Mouse (Mus musculus): ENCODE results near the gene Dnaja2. TPM values are rescaled to one million over a fixed set of nuclear protein-coding genes. Genes with fewer than 3 reads are reported as not detected.
A peak's percentile ranks its signal among the peaks of the same experiment; 100 is the strongest.

Gene Dnaja2
- 146 and 156 TPM in 2 replicates for polyA plus RNA-seq (2015; fragmentation: Nextera tagmentation; extraction: Ambion mirVana)

DNA sequence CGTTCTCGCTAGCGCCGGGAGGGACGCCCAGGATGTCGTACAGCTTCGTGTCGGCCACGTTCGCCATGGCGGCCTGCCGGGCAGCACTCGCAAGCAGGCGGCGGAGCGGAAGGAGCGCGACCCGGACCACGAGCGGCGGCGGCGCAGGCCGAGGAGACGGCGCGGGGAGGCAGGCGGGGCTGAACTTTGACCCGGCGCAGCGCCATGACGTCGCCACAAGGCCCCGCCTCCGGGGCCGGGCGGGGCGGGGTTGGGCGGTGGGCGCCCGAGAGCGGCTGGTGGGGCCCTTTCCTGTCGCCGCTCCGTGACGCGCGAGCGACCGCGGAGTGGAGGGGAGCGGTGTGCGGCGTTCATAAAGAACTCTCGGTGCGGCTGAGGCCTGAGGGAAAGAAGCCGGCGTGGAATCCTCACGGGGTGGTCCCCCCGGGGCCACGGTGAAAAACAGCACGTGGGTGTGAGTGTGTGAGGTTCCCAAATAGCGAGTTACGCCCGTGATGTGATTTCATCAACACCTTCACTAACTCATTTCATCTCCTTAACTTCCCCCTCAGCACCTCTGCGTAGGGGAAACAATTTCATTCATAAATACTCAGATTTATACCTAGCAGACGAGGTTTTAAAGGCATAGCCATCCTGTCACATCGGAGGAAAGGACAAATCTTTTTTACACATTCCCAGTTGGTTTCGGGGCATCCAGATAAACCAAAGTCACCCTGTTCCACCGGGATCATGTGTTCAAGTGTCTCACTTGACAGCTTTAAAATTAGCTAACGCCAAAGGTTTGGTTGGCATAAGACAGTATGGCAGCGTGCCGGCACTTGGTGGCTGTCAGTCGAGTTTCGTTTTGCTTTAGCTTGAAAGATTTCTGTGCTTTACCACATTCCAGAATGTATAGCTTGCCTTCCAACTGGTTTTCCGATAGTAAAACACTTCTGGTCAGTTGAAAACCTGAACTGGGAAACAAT, at the start of gene Dnaja2:
TSS of gene Dnaja2 (minus strand) at position 164 of the 965 bp plus-strand sequence.
- peak within 1 kb of the TSS; percentile 84 for H3K4me2 ChIP-seq
- no peaks in the 10 kb centered on the region for H3K27me3 ChIP-seq (replicated peaks)
- peak within 1 kb of the TSS; percentile 76 for H3K9ac ChIP-seq
- H3K9me3 ChIP-seq, result no peaks in the 10 kb centered on the region
- H3K4me1 ChIP-seq, result 0 out of 2 replicates have a peak, but pooled peaks cover 2% of the 10 kb centered on the region
- H3K4me3 ChIP-seq (replicated peaks), result peak within 1 kb of the TSS; percentile 91
- peak within 1 kb of the TSS; percentile 95 for H3K27ac ChIP-seq
- H3K36me3 ChIP-seq, result peaks cover 11% of the 10 kb centered on the region; the same call in 1 of the 2 replicates
- under 1% methylated on average over 74 of the region's 77 CpGs for WGBS
- peak; percentile 93 for ATAC-seq (ENCODE audit: insufficient read depth, low FRiP score, low read depth)

DNA sequence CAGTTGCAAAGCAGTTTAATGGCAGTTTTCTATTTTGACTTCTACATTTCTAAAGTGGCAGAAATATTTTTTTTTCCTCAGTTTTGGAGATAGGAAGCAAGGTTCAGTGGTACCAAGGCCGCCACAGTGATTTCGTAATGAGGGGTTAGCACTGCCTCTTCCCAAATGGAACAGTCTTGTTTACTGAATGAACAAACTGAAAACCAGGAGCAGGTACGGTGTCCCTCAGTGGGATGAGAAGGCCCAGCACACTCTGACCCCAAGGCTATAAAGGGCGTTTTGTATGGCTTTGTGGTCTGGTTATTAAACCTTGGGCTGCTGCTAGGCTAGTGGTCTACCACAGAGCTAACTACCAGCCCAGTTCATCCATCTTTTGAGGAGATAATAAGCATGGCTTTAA, 49.1 kb upstream of the Dnaja2 start:
- no peak overlapping the region for H3K27ac ChIP-seq
- H3K36me3 ChIP-seq, result no peaks in the 10 kb centered on the region
- no peak overlapping the region for H3K9ac ChIP-seq
- H3K27me3 ChIP-seq (replicated peaks), result no peaks in the 10 kb centered on the region
- ATAC-seq (ENCODE audit: insufficient read depth, low FRiP score, low read depth), result no peak
- H3K4me2 ChIP-seq, result no peak overlapping the region
- no peaks in the 10 kb centered on the region for H3K4me1 ChIP-seq
- no peak overlapping the region for H3K4me3 ChIP-seq (replicated peaks)
- 80% methylated on average over 4 of the region's 4 CpGs for WGBS
- H3K9me3 ChIP-seq, result no peaks in the 10 kb centered on the region

DNA sequence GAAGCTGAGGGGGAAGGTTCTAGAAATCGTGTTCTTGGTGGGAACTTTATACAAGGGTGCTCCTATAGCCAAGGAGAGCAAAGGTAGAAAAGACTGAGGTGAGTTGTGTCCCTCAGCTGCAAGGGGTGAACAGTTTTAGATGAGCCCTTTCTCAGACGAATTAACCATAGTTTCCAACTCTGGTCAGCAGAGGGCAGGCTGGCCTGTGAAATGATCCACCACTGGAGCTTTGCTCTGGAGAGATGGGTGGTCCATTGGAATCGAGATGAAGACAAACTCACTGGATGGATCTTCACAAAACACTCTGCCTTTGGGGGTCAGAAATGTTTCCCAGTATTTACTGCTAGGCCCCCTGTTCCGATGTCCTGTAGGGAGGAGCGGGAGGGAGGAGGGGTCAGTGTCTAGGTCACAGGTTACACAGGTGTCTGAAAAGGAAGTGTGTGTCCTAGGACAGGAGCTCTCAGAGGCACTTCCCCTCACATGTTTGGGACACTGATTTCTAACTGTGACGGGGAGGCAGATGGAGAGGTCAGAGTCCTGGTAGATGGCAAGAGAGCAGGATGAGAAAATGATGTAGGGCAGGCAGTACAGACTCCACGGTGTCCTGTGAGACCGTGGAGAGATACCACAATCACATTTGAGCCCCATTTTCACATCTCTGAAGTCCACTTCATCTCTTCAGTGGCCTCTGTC, 48.2 kb upstream of the Dnaja2 start:
- no peaks in the 10 kb centered on the region for H3K27me3 ChIP-seq (replicated peaks)
- H3K4me3 ChIP-seq (replicated peaks), result no peak overlapping the region
- H3K27ac ChIP-seq, result no peak overlapping the region
- no peaks in the 10 kb centered on the region for H3K4me1 ChIP-seq
- H3K9ac ChIP-seq, result no peak overlapping the region
- no peaks in the 10 kb centered on the region for H3K9me3 ChIP-seq
- no peaks in the 10 kb centered on the region for H3K36me3 ChIP-seq
- 36% methylated on average over 8 of the region's 8 CpGs for WGBS
- no peak for ATAC-seq (ENCODE audit: insufficient read depth, low FRiP score, low read depth)
- H3K4me2 ChIP-seq, result no peak overlapping the region

GRCm38 (mm10) chr8:85602737-85603136, 47.6 kb upstream of the Dnaja2 start:
- Histone ChIP-seq H3K9ac (no peak overlapping the region), H3K27ac (no peak overlapping the region), H3K4me1 (no peaks in the 10 kb centered on the region), H3K27me3 (replicated peaks) (no peaks in the 10 kb centered on the region), H3K4me2 (no peak overlapping the region), H3K9me3 (no peaks in the 10 kb centered on the region), H3K36me3 (no peaks in the 10 kb centered on the region), H3K4me3 (replicated peaks) (no peak overlapping the region)
- ATAC-seq (ENCODE audit: insufficient read depth, low FRiP score, low read depth), result no peak
- 82% methylated on average over 4 of the region's 4 CpGs for WGBS

DNA sequence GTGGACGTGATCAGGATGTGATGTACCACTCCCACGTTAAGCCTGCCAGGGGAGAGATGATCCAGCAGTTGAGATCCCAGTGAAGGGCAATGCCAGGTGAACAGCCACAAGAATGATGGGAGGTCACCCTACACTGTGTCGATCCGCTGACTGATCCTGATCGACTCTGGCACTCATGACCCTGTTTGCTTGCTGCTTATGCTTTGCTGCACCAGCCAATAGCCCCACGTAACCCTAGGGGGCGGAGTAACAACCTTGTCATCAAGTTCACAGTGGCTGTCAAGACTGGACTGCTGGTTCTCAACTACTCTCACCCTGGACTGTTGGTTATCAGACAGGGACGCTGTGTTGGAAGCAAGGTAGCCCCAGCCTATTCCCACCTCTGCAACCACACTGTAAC, 46.6 kb upstream of the Dnaja2 start:
- 77% methylated on average over 8 of the region's 8 CpGs for WGBS
- H3K9ac ChIP-seq, result no peak overlapping the region
- H3K9me3 ChIP-seq, result no peaks in the 10 kb centered on the region
- no peak overlapping the region for H3K4me2 ChIP-seq
- no peak overlapping the region for H3K27ac ChIP-seq
- ATAC-seq (ENCODE audit: insufficient read depth, low FRiP score, low read depth), result no peak
- H3K4me1 ChIP-seq, result no peaks in the 10 kb centered on the region
- H3K4me3 ChIP-seq (replicated peaks), result no peak overlapping the region
- no peaks in the 10 kb centered on the region for H3K36me3 ChIP-seq
- no peaks in the 10 kb centered on the region for H3K27me3 ChIP-seq (replicated peaks)

DNA sequence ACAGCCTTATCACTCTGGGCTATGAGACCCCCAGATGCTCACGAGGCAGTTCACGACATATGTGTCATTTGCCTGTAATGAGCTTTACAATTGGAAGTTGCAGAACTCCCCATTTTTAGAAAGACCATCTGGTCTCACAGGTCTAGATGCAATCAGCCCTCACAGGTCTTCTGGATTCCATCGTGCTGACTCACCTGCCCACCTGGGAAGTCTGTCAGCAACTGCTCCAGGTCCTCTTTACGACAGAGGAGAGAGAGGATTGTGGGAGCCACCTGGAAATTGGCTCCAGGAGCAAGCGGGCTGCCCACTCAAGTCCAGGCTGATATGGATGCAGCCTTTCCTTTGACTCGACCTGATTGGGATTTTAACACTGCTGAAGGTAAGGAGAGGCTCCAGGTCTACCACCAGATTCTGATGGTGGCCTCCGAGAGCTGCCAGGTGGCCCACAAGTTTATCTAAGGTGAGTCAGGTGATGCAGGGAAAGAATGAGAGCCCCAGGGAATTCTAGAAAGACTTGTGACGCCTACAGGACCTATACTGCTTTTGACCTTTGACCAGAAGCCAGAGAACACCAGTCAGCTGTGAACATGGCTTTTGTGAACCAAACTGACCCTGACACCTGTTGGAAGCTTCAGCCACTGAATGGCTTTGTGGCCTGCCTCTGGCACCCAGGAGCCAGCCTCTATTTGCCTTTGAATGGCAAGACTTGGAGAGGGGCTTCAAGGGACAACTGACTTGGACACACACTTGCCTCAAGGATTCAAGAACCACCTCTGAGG, 42.5 kb upstream of the Dnaja2 start:
- no peak overlapping the region for H3K4me2 ChIP-seq
- H3K4me1 ChIP-seq, result no peaks in the 10 kb centered on the region
- H3K27me3 ChIP-seq (replicated peaks), result no peaks in the 10 kb centered on the region
- 53% methylated on average over 8 of the region's 8 CpGs for WGBS
- no peak overlapping the region for H3K27ac ChIP-seq
- H3K9me3 ChIP-seq, result no peaks in the 10 kb centered on the region
- H3K4me3 ChIP-seq (replicated peaks), result no peak overlapping the region
- no peak for ATAC-seq (ENCODE audit: insufficient read depth, low FRiP score, low read depth)
- no peaks in the 10 kb centered on the region for H3K36me3 ChIP-seq
- no peak overlapping the region for H3K9ac ChIP-seq

GRCm38 (mm10) chr8:85595391-85595790, 40.2 kb upstream of the Dnaja2 start:
- Histone ChIP-seq H3K4me3 (replicated peaks) (no peak overlapping the region), H3K27ac (no peak overlapping the region), H3K4me1 (no peaks in the 10 kb centered on the region), H3K27me3 (replicated peaks) (no peaks in the 10 kb centered on the region), H3K4me2 (no peak overlapping the region), H3K9me3 (no peaks in the 10 kb centered on the region), H3K36me3 (no peaks in the 10 kb centered on the region), H3K9ac (no peak overlapping the region)
- 25% methylated on average over 6 of the region's 6 CpGs for WGBS
- peak; percentile 79 for ATAC-seq (ENCODE audit: insufficient read depth, low FRiP score, low read depth)

- no peak for ATAC-seq (ENCODE audit: insufficient read depth, low FRiP score, low read depth)
Observed at GRCm38 (mm10) chr8:85594983-85595382, 39.8 kb upstream of the Dnaja2 start.

DNA sequence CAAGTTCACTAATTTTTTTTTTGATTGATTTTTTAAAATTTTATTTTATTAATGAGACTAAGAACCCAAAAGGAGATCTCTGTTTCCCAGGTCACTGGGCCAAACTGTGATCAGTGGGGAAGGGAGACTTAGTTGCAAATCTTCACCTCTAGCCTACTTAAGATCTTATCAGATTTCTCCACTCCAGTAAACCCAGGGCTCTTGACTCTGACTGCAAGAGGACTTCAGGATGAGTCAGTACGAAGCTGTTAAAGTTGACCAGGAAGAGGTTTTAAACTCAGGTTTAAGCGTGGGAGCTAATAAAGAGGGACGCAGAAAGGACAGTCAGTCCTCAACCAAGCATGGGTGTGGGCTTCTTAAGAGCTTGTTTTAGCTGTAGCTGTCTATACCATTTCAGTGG, 38.2 kb upstream of the Dnaja2 start:
- H3K27ac ChIP-seq, result no peak overlapping the region
- no peaks in the 10 kb centered on the region for H3K36me3 ChIP-seq
- H3K9ac ChIP-seq, result no peak overlapping the region
- WGBS, result 82% methylated on average over 3 of the region's 3 CpGs
- H3K4me1 ChIP-seq, result no peaks in the 10 kb centered on the region
- no peaks in the 10 kb centered on the region for H3K27me3 ChIP-seq (replicated peaks)
- ATAC-seq (ENCODE audit: insufficient read depth, low FRiP score, low read depth), result no peak
- H3K4me3 ChIP-seq (replicated peaks), result no peak overlapping the region
- no peaks in the 10 kb centered on the region for H3K9me3 ChIP-seq
- H3K4me2 ChIP-seq, result no peak overlapping the region

More at GRCm38 (mm10) chr8:85594983-85595382, 39.8 kb upstream of the Dnaja2 start:
- H3K27ac ChIP-seq, result no peak overlapping the region
- 23% methylated on average over 3 of the region's 3 CpGs for WGBS
- no peaks in the 10 kb centered on the region for H3K9me3 ChIP-seq
- H3K9ac ChIP-seq, result no peak overlapping the region
- H3K36me3 ChIP-seq, result no peaks in the 10 kb centered on the region
- no peak overlapping the region for H3K4me3 ChIP-seq (replicated peaks)
- no peaks in the 10 kb centered on the region for H3K27me3 ChIP-seq (replicated peaks)
- H3K4me1 ChIP-seq, result no peaks in the 10 kb centered on the region
- no peak overlapping the region for H3K4me2 ChIP-seq

- Histone ChIP-seq H3K4me2 (no peak overlapping the region), H3K4me3 (replicated peaks) (no peak overlapping the region), H3K9me3 (no peaks in the 10 kb centered on the region), H3K9ac (no peak overlapping the region), H3K4me1 (no peaks in the 10 kb centered on the region), H3K27me3 (replicated peaks) (no peaks in the 10 kb centered on the region), H3K27ac (no peak overlapping the region), H3K36me3 (no peaks in the 10 kb centered on the region)
- no peak for ATAC-seq (ENCODE audit: insufficient read depth, low FRiP score, low read depth)
- WGBS, result 75% methylated on average over 1 of the region's 1 CpGs
Observed at GRCm38 (mm10) chr8:85591532-85591931, 36.4 kb upstream of the Dnaja2 start.

- ATAC-seq (ENCODE audit: insufficient read depth, low FRiP score, low read depth), result no peak
- H3K4me2 ChIP-seq, result no peak overlapping the region
- no peak overlapping the region for H3K4me3 ChIP-seq (replicated peaks)
- H3K27ac ChIP-seq, result no peak overlapping the region
- H3K9ac ChIP-seq, result no peak overlapping the region
- 60% methylated on average over 1 of the region's 1 CpGs for WGBS
- H3K4me1 ChIP-seq, result no peaks in the 10 kb centered on the region
- no peaks in the 10 kb centered on the region for H3K9me3 ChIP-seq
- H3K36me3 ChIP-seq, result no peaks in the 10 kb centered on the region
- H3K27me3 ChIP-seq (replicated peaks), result no peaks in the 10 kb centered on the region
Observed at GRCm38 (mm10) chr8:85590258-85590657, 35.1 kb upstream of the Dnaja2 start.
